Mouse (Mus musculus) kidney, adult 2 months (tissue): ENCODE results near the gene Trp53i11. TPM values are rescaled to one million over a fixed set of nuclear protein-coding genes. Genes with fewer than 3 reads are reported as not detected.

Source experiments
- DNase-seq: peaks from one replicate; pipeline ENCODE4 v3.0.0; 2021
- H3K27ac ChIP-seq: fragments of 200-500 bp; 2 replicates; pipeline ENCODE4 v1.5.1; 2012; ENCODE audit warnings: low read depth, low read length, control low read depth, inconsistent platforms; ENCODE audit not compliant: insufficient read depth
- H3K27me3 ChIP-seq: fragments of 200-500 bp; replicated peaks from 2 replicates; pipeline ENCODE4 v1.6.1; 2012; ENCODE audit warnings: mild to moderate bottlenecking, moderate library complexity, low read length, inconsistent platforms; ENCODE audit not compliant: control insufficient read depth, insufficient read depth
- H3K36me3 ChIP-seq: fragments of 200-500 bp; 2 replicates; pipeline ENCODE4 v1.6.1; 2012; ENCODE audit warnings: mild to moderate bottlenecking, moderate library complexity, low read length, inconsistent platforms; ENCODE audit not compliant: control insufficient read depth, insufficient read depth
- H3K4me1 ChIP-seq: fragments of 200-500 bp; 2 replicates; pipeline ENCODE4 v1.6.1; 2011; ENCODE audit warnings: low read length; ENCODE audit not compliant: control insufficient read depth, insufficient read depth
- H3K4me3 ChIP-seq: fragments of 200-500 bp; 2 replicates; pipeline ENCODE4 v1.5.1; 2011; ENCODE audit warnings: mild to moderate bottlenecking, low read depth, low read length, control low read depth; ENCODE audit not compliant: insufficient read depth
- CTCF ChIP-seq: fragments of 200-500 bp; conservative IDR thresholded peaks from 2 replicates; pipeline ENCODE4 v1.5.1; 2011; ENCODE audit warnings: low read depth, mild to moderate bottlenecking, control low read depth, low read length, moderate library complexity, mixed read lengths; ENCODE audit not compliant: insufficient read depth, insufficient read length
- POLR2A ChIP-seq: fragments of 200-500 bp; IDR thresholded peaks from one replicate; pipeline ENCODE4 v1.6.1; 2011; ENCODE audit warnings: low read depth, low read length, control low read depth
- WGBS: fragments of 180-500 bp; shearing (Covaris S2); methylation state at CpG from one replicate; pipeline ENCODE4 v1.1.7; 2018; 5-methylcytosine and 5-hydroxymethylcytosine counted together
- polyA plus RNA-seq: library from polyadenylated mRNA; depleted of rRNA; stranded (reverse); fragments of >200 nt; gene quantifications from 2 replicates; pipeline ENCODE4 v1.2.3, GENCODE M21; 2012; rRNA removed

The Trp53i11 gene
- 18.1 and 18.3 TPM in 2 replicates for polyA plus RNA-seq

DNA sequence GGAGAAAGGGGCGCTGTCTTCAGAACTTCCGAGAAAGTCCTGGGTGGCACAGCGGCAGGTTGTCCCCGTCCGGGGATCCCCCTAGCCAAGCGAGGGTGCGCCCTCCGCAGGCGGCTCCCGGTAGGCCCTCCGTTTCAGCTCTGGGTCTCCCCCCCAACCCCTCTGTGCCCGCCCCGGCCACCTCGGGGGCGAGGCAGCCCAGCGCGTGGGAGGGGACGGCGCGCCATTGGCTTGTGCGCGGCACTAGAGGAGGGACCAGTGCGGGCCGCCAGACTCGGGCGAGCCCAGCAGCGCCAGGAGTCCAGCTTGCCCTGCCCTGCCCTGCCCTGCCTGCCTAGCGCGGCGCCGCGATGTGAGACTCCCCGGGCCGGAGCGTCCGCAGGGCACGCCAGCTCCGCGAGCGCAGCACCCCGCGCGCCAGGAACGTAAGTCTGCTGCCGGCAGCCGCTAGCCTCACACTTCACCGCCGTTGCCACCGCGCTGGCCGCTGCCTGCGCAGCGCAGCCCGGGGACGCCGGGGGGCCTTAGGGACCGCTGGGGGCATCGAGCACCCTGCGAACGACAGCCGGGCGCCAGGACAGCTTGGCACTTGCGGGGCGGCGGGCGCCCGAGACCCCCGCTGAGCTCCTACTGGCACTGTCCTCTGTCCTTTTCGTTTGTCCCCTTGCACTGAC lies at the start of gene Trp53i11:
TSS of gene Trp53i11 (plus strand) at position 226 of the 674 bp plus-strand sequence.
- WGBS = 1% methylated on average over 69 of the region's 69 CpGs
- no peak within 1 kb of the TSS for H3K27ac ChIP-seq
- no peaks in the 10 kb centered on the region for H3K4me1 ChIP-seq
- TF ChIP-seq CTCF (0 out of 2 replicates have a peak, but pooled peaks have one; percentile 22), POLR2A (no peak)
- peak within 1 kb of the TSS; percentile 50 for H3K4me3 ChIP-seq
- peak; percentile 86 for DNase-seq
- H3K27me3 ChIP-seq = no peaks in the 10 kb centered on the region
- no peaks in the 10 kb centered on the region for H3K36me3 ChIP-seq

DNA sequence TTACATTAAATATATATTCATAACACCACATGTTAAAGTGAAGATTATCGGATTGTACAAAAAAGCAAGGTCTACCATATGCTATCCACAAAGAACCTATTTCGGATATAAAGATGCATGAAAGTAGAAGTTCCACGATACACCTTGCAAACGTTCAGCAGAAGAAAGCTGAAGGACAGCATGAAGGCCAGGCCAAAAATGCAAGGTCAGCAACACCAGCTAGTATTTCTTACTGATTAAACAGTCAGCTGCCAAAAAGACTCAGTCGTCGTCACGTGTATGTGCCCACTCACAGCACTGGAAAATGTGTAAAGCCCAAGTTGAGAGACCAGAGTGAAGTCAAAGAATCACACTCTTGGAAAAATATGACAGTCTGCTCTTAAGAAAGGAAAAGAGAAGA lies 47.9 kb upstream of the Trp53i11 start:
- Histone ChIP-seq H3K27ac (no peak overlapping the region), H3K27me3 (no peaks in the 10 kb centered on the region), H3K4me1 (0 out of 2 replicates have a peak, but pooled peaks cover 2% of the 10 kb centered on the region), H3K4me3 (no peak overlapping the region), H3K36me3 (no peaks in the 10 kb centered on the region)
- DNase-seq = no peak
- WGBS = 87% methylated on average over 7 of the region's 7 CpGs
- no peak for TF ChIP-seq CTCF
- TF ChIP-seq POLR2A = no peak

DNA sequence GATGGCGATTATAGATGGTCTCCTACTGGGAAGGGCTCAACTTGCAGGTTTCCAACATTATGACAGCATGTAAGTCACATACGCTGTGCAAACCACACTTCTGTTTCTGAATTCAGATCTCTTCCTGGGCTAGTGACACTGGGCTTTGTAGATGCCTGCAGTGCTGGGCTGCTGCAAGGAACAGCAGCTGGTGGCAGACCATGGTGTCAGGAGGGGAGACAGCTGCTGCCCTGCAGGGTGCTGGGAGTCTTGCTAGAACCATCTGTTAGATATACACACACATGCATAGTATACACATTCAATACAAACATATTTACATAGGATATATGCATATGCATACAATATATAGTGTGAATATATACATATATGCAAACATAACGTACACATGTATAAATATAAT lies 46.0 kb upstream of the Trp53i11 start:
- H3K27me3 ChIP-seq = no peaks in the 10 kb centered on the region
- TF ChIP-seq POLR2A = no peak
- no peak for TF ChIP-seq CTCF
- no peak overlapping the region for H3K4me3 ChIP-seq
- DNase-seq = no peak
- H3K27ac ChIP-seq = no peak overlapping the region
- H3K4me1 ChIP-seq = 0 out of 2 replicates have a peak, but pooled peaks cover 2% of the 10 kb centered on the region
- WGBS = 89% methylated on average over 3 of the region's 3 CpGs
- H3K36me3 ChIP-seq = no peaks in the 10 kb centered on the region

DNA sequence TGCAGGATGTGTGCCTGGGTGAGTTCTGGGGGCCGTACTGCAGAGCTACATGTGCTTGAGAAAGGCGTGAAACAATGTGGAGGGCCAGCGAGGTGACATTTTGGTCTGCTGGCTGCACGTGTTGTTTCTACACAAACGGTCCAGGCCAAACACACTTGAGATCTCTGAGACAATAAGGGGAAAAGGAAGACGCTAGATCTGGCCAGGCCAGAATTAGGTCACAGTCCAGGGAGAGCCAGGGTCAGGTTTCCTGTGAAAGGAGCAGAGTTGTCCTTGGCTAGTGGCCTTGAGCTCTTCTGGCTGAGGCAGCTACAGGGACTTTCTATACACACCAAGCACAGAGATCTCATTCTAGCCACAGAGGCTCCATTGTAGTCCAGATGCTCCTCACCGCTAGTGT lies 44.7 kb upstream of the Trp53i11 start:
- no peak for TF ChIP-seq CTCF
- no peak for TF ChIP-seq POLR2A
- 31% methylated on average over 7 of the region's 7 CpGs for WGBS

DNA sequence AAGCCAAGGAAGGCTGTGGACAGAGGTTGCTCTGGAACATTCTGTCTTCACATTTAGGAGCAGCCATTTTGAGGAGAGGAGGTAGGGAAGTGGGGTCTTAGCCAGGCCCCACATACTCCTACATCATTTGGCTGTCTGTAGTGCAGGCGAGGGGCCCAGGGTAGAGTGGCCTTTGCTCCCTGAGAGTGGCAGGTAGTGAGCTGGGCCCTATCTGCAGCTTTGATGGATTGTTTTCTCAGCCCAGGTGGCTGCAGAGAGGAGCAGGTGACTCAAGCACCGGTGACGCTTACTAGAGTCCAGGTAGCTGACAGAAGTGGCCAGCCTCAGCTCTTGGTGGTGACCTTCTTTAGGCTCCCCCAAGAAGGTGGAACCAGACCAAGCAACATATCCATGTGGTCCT lies 43.2 kb upstream of the Trp53i11 start:
- Histone ChIP-seq H3K27ac (no peak overlapping the region), H3K4me1 (0 out of 2 replicates have a peak, but pooled peaks cover 2% of the 10 kb centered on the region), H3K27me3 (no peaks in the 10 kb centered on the region), H3K4me3 (no peak overlapping the region), H3K36me3 (no peaks in the 10 kb centered on the region)
- no peak for DNase-seq
- TF ChIP-seq POLR2A = no peak
- 85% methylated on average over 3 of the region's 3 CpGs for WGBS

More for the DNA sequence above, 44.7 kb upstream of the Trp53i11 start:
- Histone ChIP-seq H3K4me3 (no peak overlapping the region), H3K36me3 (no peaks in the 10 kb centered on the region), H3K27me3 (no peaks in the 10 kb centered on the region), H3K27ac (peak overlapping the region; percentile 24; the same call in 1 of the 2 replicates), H3K4me1 (0 out of 2 replicates have a peak, but pooled peaks cover 2% of the 10 kb centered on the region)
- peak; percentile 83 for DNase-seq

DNA sequence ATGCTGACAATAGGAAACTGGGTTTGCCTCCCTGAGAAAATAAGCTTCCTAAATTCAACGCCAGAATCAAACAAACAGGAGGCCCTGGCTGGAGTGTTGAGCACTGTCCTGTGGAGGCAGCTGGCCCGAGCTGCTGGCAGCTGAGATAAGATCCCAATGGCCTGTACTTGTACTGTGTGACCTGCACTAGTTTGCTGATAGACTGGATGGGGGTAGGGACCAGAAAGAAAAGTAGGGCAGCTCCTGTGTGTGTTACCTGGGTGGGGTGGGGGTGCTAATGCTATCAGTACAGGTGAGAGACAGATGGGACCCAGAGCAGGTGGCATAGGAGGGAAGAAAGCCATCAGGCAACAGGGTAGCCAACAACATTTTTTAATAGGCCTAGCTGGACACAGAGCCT lies 37.3 kb upstream of the Trp53i11 start:
- Histone ChIP-seq H3K36me3 (no peaks in the 10 kb centered on the region), H3K4me1 (no peaks in the 10 kb centered on the region), H3K27ac (no peak overlapping the region), H3K27me3 (no peaks in the 10 kb centered on the region), H3K4me3 (no peak overlapping the region)
- TF ChIP-seq POLR2A (no peak), CTCF (no peak)
- DNase-seq = no peak
- WGBS = 63% methylated on average over 2 of the region's 2 CpGs

DNA sequence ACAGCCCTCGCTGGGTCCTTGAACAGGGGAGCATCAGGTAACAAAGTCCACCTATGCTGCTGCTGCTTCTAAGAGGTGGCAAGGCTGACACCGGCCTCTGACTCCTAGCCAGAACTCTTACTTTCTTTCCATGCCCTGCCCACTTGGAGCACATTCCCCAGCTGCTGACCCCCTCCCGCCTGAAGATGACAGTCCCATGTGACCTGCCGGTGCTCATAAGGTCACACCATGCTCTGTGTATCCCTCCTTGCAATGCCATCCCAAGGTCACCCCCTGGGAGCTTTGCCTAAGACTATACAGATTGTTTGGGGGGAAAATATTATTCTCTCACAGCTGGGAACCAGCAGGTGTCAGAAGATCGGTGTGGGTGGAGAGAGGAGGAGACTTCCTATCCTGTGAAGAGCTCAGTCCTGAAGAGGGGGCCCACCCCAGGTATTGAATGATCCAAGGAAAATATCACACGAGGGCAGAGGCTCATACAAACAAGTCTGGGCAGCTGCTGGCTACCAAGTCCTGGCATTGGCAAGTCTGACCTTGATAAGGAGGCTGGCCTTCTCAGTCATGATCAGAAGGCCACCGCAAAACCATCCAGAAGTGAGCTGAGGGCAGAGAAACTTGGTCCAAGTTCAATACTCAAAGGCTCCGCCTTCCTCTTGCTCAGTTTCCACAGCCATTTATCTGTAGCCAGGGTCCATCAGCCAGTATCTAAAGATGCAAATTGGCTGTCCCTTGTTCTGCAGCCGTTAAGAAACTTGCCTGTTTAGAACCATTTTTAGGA lies 36.5 kb upstream of the Trp53i11 start:
- H3K27ac ChIP-seq = no peak overlapping the region
- H3K36me3 ChIP-seq = no peaks in the 10 kb centered on the region
- 64% methylated on average over 9 of the region's 9 CpGs for WGBS
- DNase-seq = no peak
- no peaks in the 10 kb centered on the region for H3K4me1 ChIP-seq
- TF ChIP-seq CTCF = no peak
- no peak for TF ChIP-seq POLR2A
- no peaks in the 10 kb centered on the region for H3K27me3 ChIP-seq
- H3K4me3 ChIP-seq = no peak overlapping the region
